Comparison of ENCODE assay signal across 9 mouse cellular contexts in the genomic region with DNA sequence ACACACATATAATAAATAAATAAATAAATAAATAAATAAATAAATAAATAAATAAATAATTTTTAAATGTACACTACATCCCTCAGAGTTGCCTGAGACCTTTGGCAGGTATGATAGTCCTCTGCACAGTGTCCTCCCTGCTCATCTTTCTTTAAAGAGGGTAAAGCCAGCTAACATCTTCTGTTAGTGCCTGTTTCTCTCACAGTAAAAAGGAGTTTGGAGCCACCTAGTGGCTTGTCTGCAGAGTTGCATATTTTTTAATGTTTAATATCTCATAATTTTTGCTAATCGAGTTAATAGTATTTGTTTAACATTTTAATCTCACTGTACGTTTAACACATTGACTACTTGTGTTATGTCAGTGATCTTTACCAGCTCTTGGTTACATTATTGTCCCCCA.
DNase-seq lines count a peak whose midpoint lies in the region; ATAC-seq and TF ChIP-seq lines count a peak whose summit lies in the region.
"Had no signal": no experiment of that assay in that cellular context is flagged by ENCODE, and none has a peak within 500 bp of the region (broad histone marks: within the 10 kb centered on the region; RNA-seq: fewer than 3 reads in every experiment).

No protein-coding gene starts in this region.

- DNase-seq in forebrain, embryonic 11.5 days (ENCODE audit: low spot score): no peak
- no peak for DNase-seq in forebrain, embryonic 10.5 days (ENCODE audit: extremely low spot score, low spot score)
- peak; percentile 10 for DNase-seq in 416B (ENCODE audit: low read depth)
- DNase-seq in embryo, embryonic 10 days (ENCODE audit: low spot score): peak; percentile 64
- no peak for DNase-seq in liver, postnatal 0 days
- DNase-seq in testis, postnatal 10 days (ENCODE audit: low spot score): no peak
- no peak for DNase-seq in ovary, adult 18-20 months (ENCODE audit: low spot score)

- H3K4me2 ChIP-seq in forebrain, embryonic 11.5 days (ENCODE audit: low read depth, low read length, severe bottlenecking): no peak overlapping the region
- H3K4me2 ChIP-seq in liver, postnatal 0 days (ENCODE audit: low read depth, low read length): no peak overlapping the region

- no peak overlapping the region for H3K4me3 ChIP-seq in forebrain, embryonic 11.5 days (ENCODE audit: low read depth, low read length)
- H3K4me3 ChIP-seq in forebrain, embryonic 10.5 days: no peak overlapping the region
- H3K4me3 ChIP-seq in liver, postnatal 0 days (ENCODE audit: low read depth, low read length): no peak overlapping the region

- H3K9me3 ChIP-seq in forebrain, embryonic 11.5 days (ENCODE audit: control insufficient read depth, low read length): no peaks in the 10 kb centered on the region
- no peaks in the 10 kb centered on the region for H3K9me3 ChIP-seq in forebrain, embryonic 10.5 days
- no peaks in the 10 kb centered on the region for H3K9me3 ChIP-seq in liver, postnatal 0 days (ENCODE audit: low read length)

- 0 out of 2 replicates have a peak, but pooled peaks have one; percentile 67 for ATAC-seq in forebrain, embryonic 11.5 days (replicated peaks; ENCODE audit: low FRiP score)
- ATAC-seq in liver, postnatal 0 days: no peak
- no peak for ATAC-seq in monocyte, adult 5-6 weeks (replicated peaks; ENCODE audit: insufficient number of reproducible peaks, low FRiP score, low TSS enrichment, poor library complexity, severe bottlenecking)

- no peak for TF ChIP-seq EP300 in liver, postnatal 0 days (IDR thresholded peaks at IDR 0.05; ENCODE audit: low read depth)

- TF ChIP-seq CTCF in liver, postnatal 0 days (IDR thresholded peaks at IDR 0.05; ENCODE audit: low read depth): peak; percentile 64

- no peaks in the 10 kb centered on the region for H3K27me3 ChIP-seq in forebrain, embryonic 11.5 days (ENCODE audit: control insufficient read depth, insufficient read depth, low read length)
- no peaks in the 10 kb centered on the region for H3K27me3 ChIP-seq in forebrain, embryonic 10.5 days (ENCODE audit: poor library complexity, severe bottlenecking)
- no peaks in the 10 kb centered on the region for H3K27me3 ChIP-seq in liver, postnatal 0 days (ENCODE audit: insufficient read depth, low read length)

- no peak overlapping the region for H3K9ac ChIP-seq in forebrain, embryonic 11.5 days (ENCODE audit: low read length)
- H3K9ac ChIP-seq in liver, postnatal 0 days (replicated peaks): no peak overlapping the region

- no peak overlapping the region for H3K27ac ChIP-seq in forebrain, embryonic 11.5 days (ENCODE audit: low read depth, low read length)
- no peak overlapping the region for H3K27ac ChIP-seq in forebrain, embryonic 10.5 days
- H3K27ac ChIP-seq in liver, postnatal 0 days (ENCODE audit: low read depth): no peak overlapping the region

- 8% methylated on average over 2 of the region's 2 CpGs for WGBS in forebrain, embryonic 11.5 days
- WGBS in forebrain, embryonic 10.5 days: 26% methylated on average over 2 of the region's 2 CpGs
- 3% methylated on average over 2 of the region's 2 CpGs for WGBS in liver, postnatal 0 days (ENCODE audit: insufficient replicate concordance)

- no peaks in the 10 kb centered on the region for H3K36me3 ChIP-seq in forebrain, embryonic 11.5 days (ENCODE audit: control insufficient read depth, insufficient read depth, low read length)
- no peaks in the 10 kb centered on the region for H3K36me3 ChIP-seq in forebrain, embryonic 10.5 days (replicated peaks)
- no peaks in the 10 kb centered on the region for H3K36me3 ChIP-seq in liver, postnatal 0 days (replicated peaks; ENCODE audit: insufficient read depth, low read length)
- H3K36me3 ChIP-seq: G1E had no signal

- H3K4me1 ChIP-seq in forebrain, embryonic 11.5 days (replicated peaks; ENCODE audit: control insufficient read depth, insufficient read depth, low read length): no peaks in the 10 kb centered on the region
- H3K4me1 ChIP-seq in forebrain, embryonic 10.5 days: no peaks in the 10 kb centered on the region
- no peaks in the 10 kb centered on the region for H3K4me1 ChIP-seq in liver, postnatal 0 days (ENCODE audit: insufficient read depth)

Comparison
In these comparisons a context has a peak if more than half of its experiments do, and no peak if none do; other contexts are left out.
1. DNase-seq: peak in 416B (single experiment) and embryo, embryonic 10 days (single experiment); none in forebrain, embryonic 11.5 days (single experiment), forebrain, embryonic 10.5 days (single experiment), liver, postnatal 0 days (single experiment), testis, postnatal 10 days (single experiment) and ovary, adult 18-20 months (single experiment).